Mouse (Mus musculus) brain, embryonic 14.5 days (tissue): ENCODE results near the gene Zfp106. TPM values are rescaled to one million over a fixed set of nuclear protein-coding genes. Genes with fewer than 3 reads are reported as not detected.

ENCODE experiments used
- DNase-seq: peaks from one replicate; pipeline ENCODE4 v3.0.0-alpha.2; 2011; ENCODE audit warnings: low read depth
- CTCF ChIP-seq: fragments of 200-500 bp; IDR thresholded peaks from 2 replicates; pipeline ENCODE4 v1.5.1; 2012; ENCODE audit warnings: inconsistent platforms, mild to moderate bottlenecking, moderate library complexity, borderline replicate concordance; ENCODE audit not compliant: insufficient read depth, insufficient read length; ENCODE audit errors: extremely low read depth
- POLR2A ChIP-seq: fragments of 200-500 bp; IDR thresholded peaks from 2 replicates; pipeline ENCODE4 v1.6.1; 2012; ENCODE audit warnings: mild to moderate bottlenecking, inconsistent platforms, borderline replicate concordance; ENCODE audit not compliant: poor library complexity, insufficient read depth, insufficient read length, severe bottlenecking; ENCODE audit errors: extremely low read depth
- polyA plus RNA-seq: library from polyadenylated mRNA; depleted of rRNA; stranded (reverse); fragments of >200 nt; gene quantifications from 2 replicates; pipeline ENCODE4 v1.2.3, GENCODE M21; 2012; rRNA removed

The Zfp106 gene
- polyA plus RNA-seq, 1 experiment: 53.8 TPM

GRCm38 (mm10) chr2:120464091-120464490 lies 99.6 kb downstream of the Zfp106 start:
- DNase-seq: no peak
- TF ChIP-seq CTCF (no peak), POLR2A (no peak)

- DNase-seq: no peak
- no peak for TF ChIP-seq CTCF
- TF ChIP-seq POLR2A: no peak
These were observed 100.3 kb downstream of the Zfp106 start for GRCm38 (mm10) chr2:120463328-120463727.

- no peak for DNase-seq
- TF ChIP-seq POLR2A (no peak), CTCF (no peak)
These were observed 103.4 kb downstream of the Zfp106 start for GRCm38 (mm10) chr2:120460216-120460615.

Other genes starting within 250 kb of the Zfp106 start
- gene Pla2g4f, start 249.7 kb downstream of the Zfp106 start, polyA plus RNA-seq: 0.07 and 0.38 TPM in 2 replicates
- 58.1 and 58.7 TPM in 2 replicates for gene Vps39, start 210.7 kb downstream of the Zfp106 start, polyA plus RNA-seq
- gene Ganc, start 159.9 kb downstream of the Zfp106 start, polyA plus RNA-seq: 6.8 and 6.9 TPM in 2 replicates
- 17.0 and 21.1 TPM in 2 replicates for gene Tmem87a, start 159.7 kb downstream of the Zfp106 start, polyA plus RNA-seq
- gene Capn3, start 107.8 kb downstream of the Zfp106 start, polyA plus RNA-seq: 1.2 and 1.3 TPM in 2 replicates
- gene Snap23, start 3.8 kb upstream of the Zfp106 start, polyA plus RNA-seq: 16.0 and 20.8 TPM in 2 replicates
- gene Haus2, start 45.5 kb upstream of the Zfp106 start, polyA plus RNA-seq: 17.1 and 19.0 TPM in 2 replicates
- gene Lrrc57, start 45.7 kb upstream of the Zfp106 start, polyA plus RNA-seq: 21.2 and 27.8 TPM in 2 replicates
- 14.6 and 16.1 TPM in 2 replicates for gene Stard9, start 65.3 kb upstream of the Zfp106 start, polyA plus RNA-seq